Mouse (Mus musculus) neural tube, embryonic 15.5 days (tissue): ENCODE measurements around the gene Plekha8. TPM values are rescaled to one million over a fixed set of nuclear protein-coding genes. Genes with fewer than 3 reads are reported as not detected.

Experiments used
- ATAC-seq: fragments of 200-750 bp; cut with Nextera tagmentation; 2 replicates; pipeline ENCODE4 v1.8.0; 2017; ENCODE audit warnings: mild to moderate bottlenecking, moderate TSS enrichment, moderate library complexity; ENCODE audit not compliant: low FRiP score
- H3K27ac ChIP-seq: fragments of 300-500 bp; sonication (generic); replicated peaks from 2 replicates; pipeline ENCODE4 v1.5.1; 2015; ENCODE audit warnings: mild to moderate bottlenecking, inconsistent platforms
- H3K27me3 ChIP-seq: fragments of 300-500 bp; sonication (generic); replicated peaks from 2 replicates; pipeline ENCODE4 v1.6.1; 2015; ENCODE audit warnings: inconsistent platforms
- H3K36me3 ChIP-seq: fragments of 300-500 bp; sonication (generic); 2 replicates; pipeline ENCODE4 v1.6.1; 2015; ENCODE audit warnings: inconsistent platforms
- H3K4me1 ChIP-seq: fragments of 300-500 bp; sonication (generic); 2 replicates; pipeline ENCODE4 v1.6.1; 2015; ENCODE audit warnings: inconsistent platforms
- H3K4me2 ChIP-seq: fragments of 300-500 bp; sonication (generic); 2 replicates; pipeline ENCODE4 v1.6.1; 2015; ENCODE audit warnings: inconsistent platforms, mild to moderate bottlenecking, moderate library complexity
- H3K4me3 ChIP-seq: fragments of 300-500 bp; sonication (generic); replicated peaks from 2 replicates; pipeline ENCODE4 v1.5.1; 2015; ENCODE audit warnings: mild to moderate bottlenecking, inconsistent platforms
- H3K9ac ChIP-seq: fragments of 300-500 bp; sonication (generic); replicated peaks from 2 replicates; pipeline ENCODE4 v1.6.1; 2015; ENCODE audit warnings: mild to moderate bottlenecking, inconsistent platforms
- H3K9me3 ChIP-seq: fragments of 300-500 bp; sonication (generic); replicated peaks from 2 replicates; pipeline ENCODE4 v1.6.1; 2016; ENCODE audit warnings: inconsistent platforms
- WGBS: fragments of 180-500 bp; shearing (Covaris S2); methylation state at CpG from one replicate; pipeline ENCODE4 v1.1.7; 2015; ENCODE audit warnings: mixed read lengths; 5-methylcytosine and 5-hydroxymethylcytosine counted together
- polyA plus RNA-seq: library from polyadenylated mRNA; unstranded; fragments of >200 nt; fragmentation: Nextera tagmentation; extraction: Ambion mirVana; gene quantifications from 2 replicates; pipeline ENCODE4 v1.2.1, GENCODE M21; 2015

Gene Plekha8
- polyA plus RNA-seq, 1 experiment from 2014 or later: 8.0 TPM

- no peaks in the 10 kb centered on the region for H3K9me3 ChIP-seq
- H3K36me3 ChIP-seq: no peaks in the 10 kb centered on the region
- no peaks in the 10 kb centered on the region for H3K27me3 ChIP-seq
- no peak overlapping the region for H3K9ac ChIP-seq
- no peak overlapping the region for H3K4me3 ChIP-seq
- no peak overlapping the region for H3K4me2 ChIP-seq
- peaks cover 15% of the 10 kb centered on the region for H3K4me1 ChIP-seq
- no peak for ATAC-seq
- no peak overlapping the region for H3K27ac ChIP-seq
- WGBS: 35% methylated on average over 1 of the region's 1 CpGs
Measured at GRCm38 (mm10) chr6:54588212-54588611, 6.7 kb upstream of the Plekha8 start.

GRCm38 (mm10) chr6:54590691-54591090 is 4.2 kb upstream of the Plekha8 start:
- no peak overlapping the region for H3K4me3 ChIP-seq
- no peaks in the 10 kb centered on the region for H3K27me3 ChIP-seq
- H3K9ac ChIP-seq: no peak overlapping the region
- no peaks in the 10 kb centered on the region for H3K9me3 ChIP-seq
- peaks cover 28% of the 10 kb centered on the region for H3K4me1 ChIP-seq
- 97% methylated on average over 2 of the region's 2 CpGs for WGBS
- no peak overlapping the region for H3K4me2 ChIP-seq
- H3K27ac ChIP-seq: no peak overlapping the region
- no peak for ATAC-seq
- H3K36me3 ChIP-seq: no peaks in the 10 kb centered on the region

DNA sequence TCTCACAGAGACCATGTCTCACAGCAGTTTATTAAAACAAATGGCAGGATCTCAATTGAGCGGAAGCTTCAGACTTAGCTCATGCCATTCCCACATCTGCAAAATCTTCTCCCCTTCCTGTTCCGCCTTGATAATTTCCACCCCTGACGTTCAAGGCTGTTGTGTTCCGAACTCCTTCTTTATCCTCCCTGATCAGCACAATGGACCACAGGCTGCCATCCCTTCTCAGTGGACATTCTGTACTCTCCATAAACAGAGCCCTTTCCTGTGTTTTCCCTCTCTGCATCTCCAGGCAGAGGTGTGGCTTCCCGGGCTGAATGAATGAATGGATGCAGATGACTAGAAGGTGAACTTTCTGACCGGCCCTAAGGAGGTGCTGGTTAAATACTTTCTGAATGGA is 3.1 kb upstream of the Plekha8 start:
- peak overlapping the region; percentile 41 for H3K4me2 ChIP-seq
- H3K4me3 ChIP-seq: peak overlapping the region; percentile 12; the same call in 1 of the 2 replicates
- H3K27me3 ChIP-seq: no peaks in the 10 kb centered on the region
- WGBS: 50% methylated on average over 6 of the region's 6 CpGs
- H3K36me3 ChIP-seq: no peaks in the 10 kb centered on the region
- H3K9me3 ChIP-seq: no peaks in the 10 kb centered on the region
- no peak for ATAC-seq
- H3K4me1 ChIP-seq: peaks cover 39% of the 10 kb centered on the region
- no peak overlapping the region for H3K9ac ChIP-seq
- H3K27ac ChIP-seq: no peak overlapping the region

DNA sequence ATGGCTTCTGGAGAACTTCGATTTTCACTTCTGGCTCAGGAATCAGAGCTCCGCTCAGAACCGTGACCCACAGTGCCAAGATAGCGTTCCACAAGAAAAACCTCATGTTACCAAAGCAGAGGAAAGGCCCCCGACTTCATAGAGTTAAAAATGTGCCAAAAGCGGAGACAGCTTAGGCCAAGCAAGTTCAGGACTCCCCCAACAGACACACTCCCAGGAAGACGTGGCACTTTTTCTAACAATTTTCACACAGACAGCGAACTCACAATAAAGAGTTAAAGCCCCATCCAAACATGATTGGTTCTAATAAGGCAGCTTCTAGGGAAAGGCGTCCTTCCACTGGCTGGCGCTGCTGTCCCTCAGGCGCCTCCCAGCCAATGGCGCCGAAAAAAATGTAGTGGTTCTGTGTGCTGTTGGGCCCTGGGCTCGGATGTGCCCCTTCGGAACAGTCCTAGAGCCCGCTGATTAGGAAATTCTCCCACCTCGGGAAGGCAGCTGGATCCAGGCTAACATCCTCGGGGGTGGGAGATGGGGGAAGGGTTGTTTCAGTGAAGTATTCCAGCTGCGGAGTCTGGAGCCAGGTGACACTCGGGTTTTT is 1.9 kb upstream of the Plekha8 start:
- under 1% methylated on average over 20 of the region's 20 CpGs for WGBS
- Histone ChIP-seq H3K27me3 (no peaks in the 10 kb centered on the region), H3K4me1 (peaks cover 48% of the 10 kb centered on the region), H3K9me3 (no peaks in the 10 kb centered on the region), H3K36me3 (no peaks in the 10 kb centered on the region), H3K4me2 (peak overlapping the region; percentile 84), H3K9ac (peak overlapping the region; percentile 64), H3K4me3 (peak overlapping the region; percentile 64), H3K27ac (peak overlapping the region; percentile 84)
- peak; percentile 92 for ATAC-seq

GRCm38 (mm10) chr6:54593766-54594468 is 994 bp upstream of the Plekha8 start:
- no peaks in the 10 kb centered on the region for H3K36me3 ChIP-seq
- H3K4me2 ChIP-seq: peak overlapping the region; percentile 84
- peak overlapping the region; percentile 84; the same call in 1 of the 2 replicates for H3K27ac ChIP-seq
- H3K27me3 ChIP-seq: no peaks in the 10 kb centered on the region
- no peak for ATAC-seq
- H3K9me3 ChIP-seq: no peaks in the 10 kb centered on the region
- H3K4me3 ChIP-seq: peak overlapping the region; percentile 64
- H3K9ac ChIP-seq: peak overlapping the region; percentile 64; the same call in 1 of the 2 replicates
- WGBS: 64% methylated on average over 8 of the region's 8 CpGs
- H3K4me1 ChIP-seq: peaks cover 48% of the 10 kb centered on the region

DNA sequence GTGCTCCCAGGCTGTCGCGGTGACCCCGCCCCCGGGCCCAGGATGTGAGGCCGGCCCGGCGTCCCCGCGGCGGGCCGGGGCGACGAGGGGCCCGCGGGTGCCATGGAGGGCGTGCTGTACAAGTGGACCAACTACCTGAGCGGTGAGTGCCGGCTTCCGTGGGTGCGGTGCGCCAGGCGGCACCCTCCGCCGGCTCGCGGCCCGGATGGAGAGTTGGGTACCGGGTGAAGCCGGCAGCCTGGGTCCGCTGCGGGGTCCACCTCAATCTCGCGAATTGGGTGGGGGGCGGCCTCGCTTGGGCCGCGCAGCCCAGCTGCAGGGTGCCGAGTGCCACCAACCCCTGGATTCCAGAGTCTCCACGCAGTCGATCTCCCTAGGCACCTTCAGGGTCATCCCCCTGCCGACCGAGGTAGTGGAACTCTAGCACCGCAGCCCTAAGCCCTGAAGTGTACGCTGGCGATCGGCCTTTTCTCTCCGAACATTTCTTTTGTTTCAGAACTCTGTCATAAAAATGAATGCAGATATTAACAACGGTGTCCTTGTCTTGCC is 493 bp downstream of the Plekha8 start:
- Histone ChIP-seq H3K9ac (peak overlapping the region; percentile 84), H3K4me3 (peak overlapping the region; percentile 76), H3K27me3 (no peaks in the 10 kb centered on the region), H3K27ac (peak overlapping the region; percentile 74), H3K9me3 (no peaks in the 10 kb centered on the region), H3K4me1 (peaks cover 48% of the 10 kb centered on the region), H3K36me3 (no peaks in the 10 kb centered on the region), H3K4me2 (peak overlapping the region; percentile 72)
- ATAC-seq: no peak; the same call in none of the 2 replicates
- under 1% methylated on average over 41 of the region's 48 CpGs for WGBS

GRCm38 (mm10) chr6:54597208-54597607 is 2.3 kb downstream of the Plekha8 start, which contains the start of gene Fkbp14:
Gene Fkbp14 (minus strand): TSS chr6:54597308.
- Histone ChIP-seq H3K4me3 (peak within 1 kb of the TSS; percentile 76), H3K36me3 (no peaks in the 10 kb centered on the region), H3K4me1 (peaks cover 37% of the 10 kb centered on the region), H3K27me3 (no peaks in the 10 kb centered on the region), H3K9ac (no peak within 1 kb of the TSS), H3K27ac (no peak within 1 kb of the TSS), H3K9me3 (no peaks in the 10 kb centered on the region), H3K4me2 (peak within 1 kb of the TSS; percentile 72)
- no peak for ATAC-seq
- 74% methylated on average over 4 of the region's 4 CpGs for WGBS

DNA sequence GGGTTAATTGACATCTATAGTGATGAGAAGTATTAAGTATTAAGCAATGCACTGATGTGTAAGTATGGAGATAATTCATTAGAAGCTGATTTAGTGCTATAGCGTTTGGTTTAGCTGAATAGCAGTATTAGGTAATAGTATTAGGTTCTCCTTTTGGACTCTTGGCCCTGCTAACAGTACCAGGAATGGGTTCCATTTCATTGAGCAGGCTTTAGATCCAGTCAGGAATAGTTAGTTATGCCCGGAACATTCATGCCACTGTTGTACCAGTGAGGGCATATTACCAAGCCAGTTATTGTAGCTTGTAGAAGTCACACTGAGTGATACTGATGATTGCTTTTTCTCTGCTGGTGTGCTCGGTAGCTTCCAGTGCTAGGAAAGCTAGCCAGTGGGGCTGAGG is 2.8 kb downstream of the Plekha8 start:
- Histone ChIP-seq H3K4me3 (no peak overlapping the region), H3K9me3 (no peaks in the 10 kb centered on the region), H3K9ac (no peak overlapping the region), H3K27me3 (no peaks in the 10 kb centered on the region), H3K4me1 (peaks cover 34% of the 10 kb centered on the region), H3K36me3 (no peaks in the 10 kb centered on the region), H3K27ac (no peak overlapping the region), H3K4me2 (no peak overlapping the region)
- 87% methylated on average over 3 of the region's 3 CpGs for WGBS
- no peak for ATAC-seq

- ATAC-seq: no peak
- peaks cover 22% of the 10 kb centered on the region for H3K4me1 ChIP-seq
- no peak overlapping the region for H3K4me2 ChIP-seq
- no peaks in the 10 kb centered on the region for H3K9me3 ChIP-seq
- 73% methylated on average over 5 of the region's 5 CpGs for WGBS
- no peaks in the 10 kb centered on the region for H3K36me3 ChIP-seq
- H3K27me3 ChIP-seq: no peaks in the 10 kb centered on the region
- H3K9ac ChIP-seq: no peak overlapping the region
- no peak overlapping the region for H3K27ac ChIP-seq
- H3K4me3 ChIP-seq: no peak overlapping the region
Measured at GRCm38 (mm10) chr6:54600681-54601347, 5.9 kb downstream of the Plekha8 start.

GRCm38 (mm10) chr6:54602891-54603290 is 8.0 kb downstream of the Plekha8 start:
- 0 out of 2 replicates have a peak, but pooled peaks cover 6% of the 10 kb centered on the region for H3K4me1 ChIP-seq
- 87% methylated on average over 2 of the region's 2 CpGs for WGBS
- no peak overlapping the region for H3K9ac ChIP-seq
- no peaks in the 10 kb centered on the region for H3K36me3 ChIP-seq
- H3K4me3 ChIP-seq: no peak overlapping the region
- no peaks in the 10 kb centered on the region for H3K27me3 ChIP-seq
- H3K4me2 ChIP-seq: no peak overlapping the region
- no peak overlapping the region for H3K27ac ChIP-seq
- no peak for ATAC-seq
- H3K9me3 ChIP-seq: no peaks in the 10 kb centered on the region

DNA sequence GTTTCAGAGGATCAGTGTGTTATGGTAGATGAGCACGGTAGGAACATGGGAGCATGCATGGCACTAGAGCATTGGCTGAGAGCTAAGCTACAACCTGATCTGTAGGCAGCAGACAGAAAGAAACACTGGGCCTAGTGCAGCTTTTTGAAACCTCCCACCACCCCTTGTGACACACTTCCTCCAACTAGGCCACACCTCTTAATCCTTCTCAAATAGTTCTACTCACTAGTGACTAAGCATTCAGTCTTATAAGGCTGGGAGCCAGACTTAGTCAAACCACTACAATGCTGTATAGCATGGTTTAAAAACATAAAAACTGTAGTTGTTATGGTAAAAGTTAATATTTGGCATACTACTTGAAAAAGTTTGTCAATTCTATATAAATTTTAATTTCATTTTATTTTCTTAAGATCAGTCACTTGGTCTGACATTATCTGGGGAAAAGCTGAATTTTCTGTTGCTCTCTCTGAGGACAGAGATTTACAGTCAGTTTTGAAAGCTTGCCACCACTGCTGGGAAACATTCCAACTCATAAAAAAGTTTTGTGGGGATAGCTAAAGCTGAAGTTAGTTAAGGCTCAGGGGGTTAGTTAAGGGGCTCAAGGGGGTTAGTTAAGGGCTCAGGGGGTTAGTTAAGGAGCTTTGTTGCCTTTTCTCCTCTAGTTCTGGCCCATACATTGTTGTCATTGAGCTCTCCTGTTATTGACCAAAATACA is 9.2 kb downstream of the Plekha8 start:
- Histone ChIP-seq H3K27ac (no peak overlapping the region), H3K4me1 (0 out of 2 replicates have a peak, but pooled peaks cover 6% of the 10 kb centered on the region)
- WGBS: 96% methylated on average over 1 of the region's 1 CpGs

More for the DNA sequence above, 9.2 kb downstream of the Plekha8 start:
- no peak overlapping the region for H3K4me3 ChIP-seq
- no peak overlapping the region for H3K9ac ChIP-seq
- H3K4me2 ChIP-seq: no peak overlapping the region
- no peak for ATAC-seq
- H3K27me3 ChIP-seq: no peaks in the 10 kb centered on the region
- H3K36me3 ChIP-seq: no peaks in the 10 kb centered on the region; the same call in 1 of the 2 replicates
- H3K9me3 ChIP-seq: no peaks in the 10 kb centered on the region
